Mouse (Mus musculus) left cerebral cortex, adult 2 months (tissue): ENCODE measurements around the gene Spop. TPM values are rescaled to one million over a fixed set of nuclear protein-coding genes. Genes with fewer than 3 reads are reported as not detected.

Experiments used
- DNase-seq, 2 experiments: peaks; one replicate each; pipeline ENCODE4 v3.0.0; 2021 to 2022; ENCODE audit warnings: low spot score in 2 of 2, mixed read lengths in 1 of 2; ENCODE audit errors: extremely low spot score in 1 of 2
- H3K27ac ChIP-seq: fragments of 200-600 bp; 2 replicates; pipeline ENCODE4 v1.8.1; 2022
- H3K4me3 ChIP-seq: fragments of 200-600 bp; 2 replicates; pipeline ENCODE4 v1.8.1; 2022
- CTCF ChIP-seq: fragments of 200-600 bp; IDR thresholded peaks from 2 replicates; pipeline ENCODE4 v1.8.1; 2022; ENCODE audit warnings: antibody characterized with exemption, mild to moderate bottlenecking, moderate library complexity
- intact Hi-C: fragments of 180-260 bp; cut with DNase I; formaldehyde crosslinking; loops from one replicate; pipeline ENCODE4 v1.15.1; 2025
- total RNA-seq, 2 experiments: library from RNA; stranded (reverse); gene quantifications; 2 replicates each; pipeline ENCODE4 v1.2.3; 2021

Gene Spop
- total RNA-seq, 2 experiments from 2014 or later, result 178 to 187 TPM

DNA sequence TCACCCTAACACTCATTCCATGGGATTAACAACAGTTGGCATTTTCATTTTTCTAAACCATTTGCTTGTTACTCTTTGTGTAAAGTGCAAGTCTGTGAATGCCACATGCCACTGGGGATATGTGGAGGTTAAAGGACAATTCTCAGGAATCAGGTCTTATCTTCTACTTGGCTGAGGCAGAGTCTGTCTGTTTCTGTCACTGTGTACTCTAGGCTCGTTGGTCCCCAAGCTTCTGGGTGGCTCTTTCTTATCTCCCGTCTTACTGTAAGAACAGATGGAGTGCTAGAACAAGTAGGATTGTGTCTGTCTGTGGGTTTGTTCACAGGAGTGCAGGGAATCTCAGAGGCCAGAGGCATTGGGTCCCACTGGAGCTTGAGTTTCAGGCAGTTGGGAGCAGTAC is 17.5 kb downstream of the Spop start:
- H3K27ac ChIP-seq, result no peak overlapping the region
- no peak for DNase-seq
- H3K4me3 ChIP-seq, result no peak overlapping the region
- no peak for TF ChIP-seq CTCF
- intact Hi-C loops, result no loop called here

DNA sequence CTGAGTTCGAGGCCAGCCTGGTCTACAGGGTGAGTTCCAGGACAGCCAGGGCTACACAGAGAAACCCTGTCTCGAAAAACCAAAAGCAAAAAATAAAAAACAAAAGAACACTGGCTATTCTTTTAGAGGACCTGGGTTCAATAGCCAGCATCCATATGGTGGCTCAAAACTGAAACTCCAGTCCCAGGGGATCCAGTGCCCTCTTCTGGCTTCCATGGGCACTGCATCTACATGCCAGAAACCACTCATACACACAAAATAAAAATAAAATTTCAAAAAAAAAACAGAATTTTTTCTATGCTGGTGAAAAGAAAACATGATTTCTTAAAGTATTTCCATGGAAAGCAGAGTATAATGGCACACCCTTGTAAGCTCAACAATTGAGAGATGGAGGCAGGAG is 18.3 kb downstream of the Spop start:
- Histone ChIP-seq H3K4me3 (no peak overlapping the region), H3K27ac (no peak overlapping the region)
- DNase-seq, result no peak
- TF ChIP-seq CTCF, result peak; percentile 62
- intact Hi-C loops, result loop anchor here (2.0 kb wide), 1 partner anchor 33 kb away; no protein-coding TSS in a partner anchor

DNA sequence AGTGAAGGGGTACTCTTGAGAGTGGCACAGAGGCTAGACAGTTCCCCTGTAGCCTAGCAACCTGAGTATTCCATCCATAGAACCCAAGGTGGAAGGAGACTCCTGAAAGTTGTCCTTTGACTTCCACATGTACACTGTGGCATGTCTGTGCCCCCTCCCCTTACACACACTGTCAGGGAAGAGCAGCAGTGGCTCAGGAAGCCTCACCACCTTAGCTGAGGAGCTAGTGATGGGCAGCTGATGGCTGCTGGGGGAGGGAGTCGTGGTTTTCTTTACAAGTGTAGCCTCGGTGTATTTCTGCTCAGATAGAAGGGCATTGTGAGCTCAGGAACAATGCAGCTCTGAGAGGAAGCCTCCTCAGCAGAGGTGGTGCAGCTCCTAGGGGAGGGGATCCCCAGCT is 31.5 kb downstream of the Spop start:
- H3K27ac ChIP-seq, result no peak overlapping the region

DNA sequence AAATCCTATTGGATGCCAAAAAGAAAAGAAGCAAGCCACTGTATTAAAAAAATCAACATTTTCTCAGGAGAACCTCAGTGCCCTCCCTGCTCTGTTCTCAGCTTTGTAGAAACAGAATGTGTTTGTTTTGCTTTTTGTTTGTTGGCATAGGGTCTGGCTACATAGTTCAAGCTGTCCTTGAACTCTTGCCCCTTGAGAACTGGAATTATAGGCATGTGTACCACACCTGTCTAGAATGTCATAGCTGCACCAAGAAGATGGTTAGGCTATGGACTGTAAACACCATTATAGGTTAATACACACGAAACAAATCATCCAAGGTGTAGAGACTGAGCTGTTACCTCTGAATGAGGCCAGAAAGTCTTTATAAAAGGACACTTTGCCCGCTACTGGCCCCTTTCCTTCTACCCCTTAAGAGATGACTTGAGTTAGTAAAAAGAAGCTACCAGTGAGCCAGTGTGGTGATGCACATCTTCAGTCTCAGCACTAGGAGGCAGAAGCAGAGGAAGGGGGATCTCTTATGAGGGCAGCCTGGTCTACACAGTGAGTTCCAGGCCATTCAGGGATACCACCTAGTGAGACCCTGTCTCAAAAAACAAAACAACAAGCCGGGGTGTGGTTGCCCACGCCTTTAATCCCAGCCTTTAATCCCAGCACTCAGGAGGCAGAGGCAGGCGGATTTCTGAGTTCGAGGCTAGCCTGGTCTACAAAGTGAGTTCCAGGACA is 32.9 kb downstream of the Spop start:
- intact Hi-C loops, result no loop called here
- DNase-seq, result no peak
- no peak for TF ChIP-seq CTCF
- Histone ChIP-seq H3K4me3 (no peak overlapping the region), H3K27ac (no peak overlapping the region)

More for the DNA sequence above, 31.5 kb downstream of the Spop start:
- no peak for DNase-seq
- intact Hi-C loops, result no loop called here
- no peak overlapping the region for H3K4me3 ChIP-seq
- no peak for TF ChIP-seq CTCF

- intact Hi-C loops, result no loop called here
- no peak for DNase-seq
- H3K27ac ChIP-seq, result no peak overlapping the region
- TF ChIP-seq CTCF, result no peak
- no peak overlapping the region for H3K4me3 ChIP-seq
Measured at GRCm38 (mm10) chr11:95448346-95448745, 34.5 kb downstream of the Spop start.

- no peak for TF ChIP-seq CTCF
- Histone ChIP-seq H3K4me3 (no peak overlapping the region), H3K27ac (no peak overlapping the region)
- intact Hi-C loops, result no loop called here
- no peak for DNase-seq
Measured at GRCm38 (mm10) chr11:95455331-95455730, 41.5 kb downstream of the Spop start.

DNA sequence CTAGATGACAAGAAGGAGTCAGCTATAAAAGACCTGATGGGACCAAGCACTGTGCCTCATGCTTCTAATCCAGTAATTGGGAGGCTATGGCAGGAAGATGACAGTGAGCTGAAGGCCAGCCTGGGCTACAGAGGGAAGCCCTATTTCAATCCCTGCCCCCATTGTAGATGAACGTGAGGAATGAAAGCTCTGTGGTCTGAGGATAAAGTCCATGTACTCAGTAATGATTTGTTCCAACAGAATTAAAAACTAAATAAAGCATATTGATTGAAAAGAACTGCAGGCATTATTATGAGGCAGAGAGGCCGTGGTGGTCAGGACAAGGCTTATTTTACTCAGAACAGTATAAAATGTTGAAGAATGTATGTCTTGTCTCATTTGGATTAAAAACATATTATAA is 47.0 kb downstream of the Spop start:
- Histone ChIP-seq H3K4me3 (no peak overlapping the region), H3K27ac (no peak overlapping the region)
- no peak for DNase-seq
- no peak for TF ChIP-seq CTCF
- intact Hi-C loops, result no loop called here

- no peak for TF ChIP-seq CTCF
- Histone ChIP-seq H3K4me3 (no peak overlapping the region), H3K27ac (no peak overlapping the region)
- no peak for DNase-seq
- intact Hi-C loops, result no loop called here
Measured at GRCm38 (mm10) chr11:95462168-95462567, 48.3 kb downstream of the Spop start.

DNA sequence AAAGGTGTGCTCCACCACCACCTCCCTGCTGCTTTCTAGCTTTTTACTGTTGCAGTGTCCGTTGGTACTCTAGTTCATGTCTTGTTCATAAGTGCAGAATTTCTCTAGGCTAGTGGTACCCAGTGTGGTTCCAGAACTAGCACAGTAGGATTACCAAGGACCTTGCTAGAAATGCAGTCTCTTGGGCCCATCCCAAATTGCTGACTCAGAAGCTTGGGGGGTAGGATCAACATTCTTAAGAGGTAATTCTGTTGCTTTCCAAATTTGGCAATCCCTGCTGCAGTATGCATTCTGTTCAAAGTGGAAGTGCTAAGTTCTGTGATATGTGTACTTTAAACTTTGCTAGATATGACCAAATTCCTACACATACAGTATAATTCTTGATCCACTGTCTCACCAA is 53.9 kb downstream of the Spop start:
- intact Hi-C loops, result no loop called here
- no peak overlapping the region for H3K4me3 ChIP-seq
- H3K27ac ChIP-seq, result no peak overlapping the region
- TF ChIP-seq CTCF, result no peak
- DNase-seq, result no peak

- no peak for TF ChIP-seq CTCF
- Histone ChIP-seq H3K27ac (no peak overlapping the region), H3K4me3 (no peak overlapping the region)
- intact Hi-C loops, result no loop called here
- no peak for DNase-seq
Measured at GRCm38 (mm10) chr11:95472942-95473341, 59.1 kb downstream of the Spop start.

GRCm38 (mm10) chr11:95473456-95473855 is 59.6 kb downstream of the Spop start:
- TF ChIP-seq CTCF, result no peak
- Histone ChIP-seq H3K4me3 (no peak overlapping the region), H3K27ac (no peak overlapping the region)
- DNase-seq, result no peak
- intact Hi-C loops, result no loop called here

GRCm38 (mm10) chr11:95476323-95476722 is 62.4 kb downstream of the Spop start:
- H3K27ac ChIP-seq, result no peak overlapping the region
- no peak for TF ChIP-seq CTCF
- intact Hi-C loops, result loop anchor here (2.0 kb wide), 2 partner anchors 18 to 78 kb away; no protein-coding TSS in a partner anchor
- peak; percentile 68 to 73 for DNase-seq
- H3K4me3 ChIP-seq, result no peak overlapping the region

DNA sequence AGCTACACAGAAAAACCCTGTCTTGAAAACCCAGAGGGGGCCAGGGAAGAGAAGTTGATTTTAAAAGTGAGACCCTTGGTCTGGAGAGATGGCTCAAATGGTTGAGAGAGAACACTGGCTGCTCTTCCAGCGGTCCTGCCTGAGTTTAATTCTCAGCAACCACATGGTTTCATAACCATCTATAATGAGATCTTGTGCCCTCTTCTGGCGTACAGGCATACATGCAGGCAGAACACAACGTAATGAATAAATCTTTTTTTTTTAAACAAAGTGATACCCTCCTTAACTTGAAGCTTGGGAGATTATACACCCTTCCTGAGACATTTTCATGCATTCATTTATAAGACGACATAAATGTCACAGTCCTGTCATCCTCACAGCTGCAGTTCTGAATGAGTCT is 65.6 kb downstream of the Spop start:
- H3K4me3 ChIP-seq, result no peak overlapping the region
- intact Hi-C loops, result no loop called here
- H3K27ac ChIP-seq, result no peak overlapping the region
- no peak for DNase-seq
- peak; percentile 34 for TF ChIP-seq CTCF
